Mouse (Mus musculus) intestine, embryonic 16.5 days (tissue): ENCODE results near the gene Rnf38. TPM values are rescaled to one million over a fixed set of nuclear protein-coding genes. Genes with fewer than 3 reads are reported as not detected.
A peak's percentile ranks its signal among the peaks of the same experiment; 100 is the strongest.

Experiments used
- ATAC-seq: fragments of 200-750 bp; cut with Nextera tagmentation; 2 replicates; pipeline ENCODE4 v1.8.0; 2017; ENCODE audit warnings: moderate TSS enrichment, moderate library complexity
- H3K27ac ChIP-seq: fragments of 300-500 bp; sonication (generic); 2 replicates; pipeline ENCODE4 v1.5.1; 2014; ENCODE audit warnings: mild to moderate bottlenecking, low read length
- H3K27me3 ChIP-seq: fragments of 300-500 bp; sonication (generic); replicated peaks from 2 replicates; pipeline ENCODE4 v1.6.1; 2014; ENCODE audit warnings: low read length, control low read depth, mixed read lengths; ENCODE audit not compliant: control insufficient read depth, insufficient read depth
- H3K36me3 ChIP-seq: fragments of 300-500 bp; sonication (generic); 2 replicates; pipeline ENCODE4 v1.6.1; 2014; ENCODE audit warnings: low read length, control low read depth; ENCODE audit not compliant: control insufficient read depth, insufficient read depth
- H3K4me1 ChIP-seq: fragments of 300-500 bp; sonication (generic); 2 replicates; pipeline ENCODE4 v1.6.1; 2014; ENCODE audit warnings: low read length, control low read depth, mixed read lengths; ENCODE audit not compliant: control insufficient read depth, insufficient read depth
- H3K4me2 ChIP-seq: fragments of 300-500 bp; sonication (generic); 2 replicates; pipeline ENCODE4 v1.6.1; 2014; ENCODE audit warnings: low read depth, low read length, control low read depth
- H3K4me3 ChIP-seq: fragments of 300-500 bp; sonication (generic); 2 replicates; pipeline ENCODE4 v1.5.1; 2014; ENCODE audit warnings: mild to moderate bottlenecking, low read length
- H3K9ac ChIP-seq: fragments of 300-500 bp; sonication (generic); 2 replicates; pipeline ENCODE4 v1.6.1; 2014; ENCODE audit warnings: low read depth, low read length
- H3K9me3 ChIP-seq: fragments of 300-500 bp; sonication (generic); 2 replicates; pipeline ENCODE4 v1.6.1; 2016; ENCODE audit warnings: low read length, control low read depth; ENCODE audit not compliant: control insufficient read depth
- WGBS: fragments of 180-500 bp; shearing (Covaris S2); extraction: QIAGEN DNeasy Blood & Tissue Kit; methylation state at CpG from one replicate; pipeline ENCODE4 v1.1.7; 2014; 5-methylcytosine and 5-hydroxymethylcytosine counted together
- polyA plus RNA-seq: library from polyadenylated mRNA; unstranded; fragments of >200 nt; fragmentation: Nextera tagmentation; extraction: Ambion mirVana; gene quantifications from 2 replicates; pipeline ENCODE4 v1.2.1, GENCODE M21; 2015

Gene Rnf38
- polyA plus RNA-seq, 1 experiment from 2014 or later, result 10.3 TPM

DNA sequence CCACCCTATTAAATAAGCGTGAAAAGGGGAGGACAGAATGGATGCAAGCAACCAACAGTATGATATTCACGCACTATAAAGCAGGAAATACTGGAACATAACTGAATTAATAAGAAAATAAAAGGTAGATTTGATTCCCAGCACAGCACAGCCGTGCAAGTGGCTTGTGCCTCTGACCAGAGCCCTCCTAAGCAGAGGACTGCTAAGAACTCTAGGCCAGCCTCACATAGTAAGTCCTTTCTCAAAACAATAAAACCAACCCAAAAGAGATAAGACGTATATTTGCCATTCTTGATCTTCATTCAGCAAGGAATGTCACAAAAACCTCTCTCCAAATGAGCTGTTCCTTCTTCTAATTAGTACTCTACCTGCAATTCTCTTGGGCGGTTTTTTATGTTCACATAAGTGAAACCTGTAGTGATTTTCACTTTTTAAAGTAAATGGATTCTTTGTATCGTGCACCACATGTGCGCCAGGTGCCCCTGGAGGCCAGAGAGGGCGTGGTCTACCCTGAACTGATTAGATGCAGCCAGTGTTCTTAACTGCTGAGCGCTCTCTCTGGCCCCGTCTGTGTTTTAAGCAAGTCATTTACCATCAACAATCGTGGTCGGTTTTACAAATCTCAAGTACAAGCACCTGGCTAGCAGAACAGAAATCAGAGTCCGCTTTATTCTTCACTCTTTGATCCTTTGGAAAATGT lies 72.4 kb downstream of the Rnf38 start:
- Histone ChIP-seq H3K36me3 (no peaks in the 10 kb centered on the region), H3K9ac (no peak overlapping the region), H3K9me3 (no peaks in the 10 kb centered on the region), H3K27ac (no peak overlapping the region), H3K4me1 (peaks cover 28% of the 10 kb centered on the region), H3K27me3 (no peaks in the 10 kb centered on the region), H3K4me3 (0 out of 2 replicates have a peak overlapping the region, but pooled peaks have one; percentile 9), H3K4me2 (no peak overlapping the region; the same call in 1 of the 2 replicates)
- peak; percentile 86 for ATAC-seq
- WGBS, result 50% methylated on average over 13 of the region's 13 CpGs

GRCm38 (mm10) chr4:44159839-44160238 lies 73.8 kb downstream of the Rnf38 start:
- 72% methylated on average over 8 of the region's 8 CpGs for WGBS
- H3K4me2 ChIP-seq, result no peak overlapping the region
- ATAC-seq, result no peak

GRCm38 (mm10) chr4:44156481-44156880 lies 77.1 kb downstream of the Rnf38 start:
- 55% methylated on average over 6 of the region's 6 CpGs for whole genome bisulfite sequencing
- Histone ChIP-seq H3K9me3 (no peaks in the 10 kb centered on the region), H3K4me2 (no peak overlapping the region), H3K4me3 (no peak overlapping the region), H3K27ac (no peak overlapping the region), H3K27me3 (no peaks in the 10 kb centered on the region), H3K9ac (no peak overlapping the region), H3K4me1 (peaks cover 10% of the 10 kb centered on the region; the same call in 1 of the 2 replicates), H3K36me3 (no peaks in the 10 kb centered on the region)
- ATAC-seq, result no peak

More at GRCm38 (mm10) chr4:44159839-44160238, 73.8 kb downstream of the Rnf38 start:
- Histone ChIP-seq H3K36me3 (no peaks in the 10 kb centered on the region), H3K9ac (no peak overlapping the region), H3K27ac (no peak overlapping the region), H3K27me3 (no peaks in the 10 kb centered on the region), H3K4me3 (no peak overlapping the region), H3K9me3 (no peaks in the 10 kb centered on the region), H3K4me1 (peaks cover 25% of the 10 kb centered on the region)

GRCm38 (mm10) chr4:44154884-44155283 lies 78.7 kb downstream of the Rnf38 start:
- no peaks in the 10 kb centered on the region for H3K27me3 ChIP-seq
- no peak overlapping the region for H3K4me3 ChIP-seq
- 78% methylated on average over 4 of the region's 4 CpGs for WGBS
- no peak overlapping the region for H3K27ac ChIP-seq
- no peaks in the 10 kb centered on the region for H3K9me3 ChIP-seq
- H3K4me2 ChIP-seq, result no peak overlapping the region
- no peak overlapping the region for H3K9ac ChIP-seq
- no peak for ATAC-seq
- H3K4me1 ChIP-seq, result peaks cover 9% of the 10 kb centered on the region; the same call in 1 of the 2 replicates
- H3K36me3 ChIP-seq, result 0 out of 2 replicates have a peak, but pooled peaks cover 2% of the 10 kb centered on the region

DNA sequence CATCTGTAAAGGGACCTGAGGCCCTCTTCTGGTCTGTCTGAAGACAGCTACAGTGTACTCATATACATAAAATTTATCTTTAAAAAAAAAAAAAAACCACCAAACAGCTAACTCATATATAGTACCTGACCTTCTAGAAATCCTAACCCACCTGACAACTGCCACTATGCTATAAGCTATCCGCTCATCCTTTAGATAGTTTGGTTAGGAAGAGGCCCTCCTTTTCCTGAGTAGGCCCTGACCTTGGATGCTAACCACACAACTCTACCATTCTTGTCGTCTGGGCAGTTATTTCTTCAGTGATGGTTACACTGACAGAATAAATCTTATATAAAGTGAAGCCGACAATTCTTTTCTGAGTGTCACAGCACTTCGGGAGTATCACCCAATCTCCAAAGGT lies 80.7 kb downstream of the Rnf38 start:
- H3K4me3 ChIP-seq, result no peak overlapping the region
- WGBS, result 91% methylated on average over 4 of the region's 4 CpGs
- no peak overlapping the region for H3K9ac ChIP-seq
- H3K9me3 ChIP-seq, result no peaks in the 10 kb centered on the region
- peaks cover 9% of the 10 kb centered on the region; the same call in 1 of the 2 replicates for H3K4me1 ChIP-seq
- no peak for ATAC-seq
- H3K4me2 ChIP-seq, result no peak overlapping the region
- H3K27me3 ChIP-seq, result no peaks in the 10 kb centered on the region
- no peak overlapping the region for H3K27ac ChIP-seq
- H3K36me3 ChIP-seq, result 0 out of 2 replicates have a peak, but pooled peaks cover 2% of the 10 kb centered on the region

DNA sequence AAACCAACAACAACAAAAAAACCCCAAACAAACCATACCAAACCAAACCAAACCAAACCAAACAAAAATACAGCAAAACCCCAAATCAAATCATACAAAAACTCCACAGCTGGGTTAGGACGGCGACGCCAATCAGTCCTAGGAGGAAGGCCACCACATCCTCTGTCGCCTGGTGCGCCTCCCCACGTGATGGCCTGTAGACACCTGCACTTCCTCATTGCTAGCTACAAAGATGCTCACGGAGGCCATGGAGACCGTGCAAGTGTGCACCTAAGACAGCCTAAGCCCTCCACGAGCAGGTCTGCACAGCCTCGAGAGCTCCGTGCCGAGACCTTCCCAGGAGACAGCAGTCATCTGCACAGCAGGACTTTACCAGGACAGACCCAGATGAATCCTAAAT lies 106.8 kb downstream of the Rnf38 start:
- no peak for ATAC-seq
- Histone ChIP-seq H3K36me3 (peaks cover 3% of the 10 kb centered on the region; the same call in 1 of the 2 replicates), H3K9me3 (no peaks in the 10 kb centered on the region), H3K4me1 (no peaks in the 10 kb centered on the region), H3K27me3 (no peaks in the 10 kb centered on the region), H3K27ac (no peak overlapping the region), H3K4me2 (no peak overlapping the region), H3K9ac (no peak overlapping the region), H3K4me3 (no peak overlapping the region)
- WGBS, result 90% methylated on average over 12 of the region's 12 CpGs

GRCm38 (mm10) chr4:44119410-44120201 lies 114.0 kb downstream of the Rnf38 start:
- H3K27me3 ChIP-seq, result no peaks in the 10 kb centered on the region
- WGBS, result 50% methylated on average over 9 of the region's 9 CpGs

GRCm38 (mm10) chr4:44115046-44115445 lies 118.5 kb downstream of the Rnf38 start:
- WGBS, result 90% methylated on average over 13 of the region's 13 CpGs

More at GRCm38 (mm10) chr4:44119410-44120201, 114.0 kb downstream of the Rnf38 start:
- H3K4me1 ChIP-seq, result no peaks in the 10 kb centered on the region
- no peak overlapping the region for H3K4me2 ChIP-seq
- H3K36me3 ChIP-seq, result no peaks in the 10 kb centered on the region
- no peak overlapping the region for H3K9ac ChIP-seq
- no peak overlapping the region for H3K4me3 ChIP-seq
- H3K27ac ChIP-seq, result no peak overlapping the region
- 0 out of 2 replicates have a peak, but pooled peaks have one; percentile 28 for ATAC-seq
- no peaks in the 10 kb centered on the region for H3K9me3 ChIP-seq

GRCm38 (mm10) chr4:44113393-44114138 lies 120.0 kb downstream of the Rnf38 start:
- no peaks in the 10 kb centered on the region for H3K36me3 ChIP-seq
- peaks cover 6% of the 10 kb centered on the region for H3K4me1 ChIP-seq
- H3K27me3 ChIP-seq, result no peaks in the 10 kb centered on the region
- H3K4me3 ChIP-seq, result peak overlapping the region; percentile 14; the same call in 1 of the 2 replicates
- peak; percentile 38 for ATAC-seq
- H3K4me2 ChIP-seq, result peak overlapping the region; percentile 3; the same call in 1 of the 2 replicates
- no peak overlapping the region for H3K27ac ChIP-seq
- WGBS, result 22% methylated on average over 16 of the region's 16 CpGs
- H3K9me3 ChIP-seq, result no peaks in the 10 kb centered on the region
- H3K9ac ChIP-seq, result peak overlapping the region; percentile 37; the same call in 1 of the 2 replicates

More at GRCm38 (mm10) chr4:44115046-44115445, 118.5 kb downstream of the Rnf38 start:
- Histone ChIP-seq H3K27me3 (no peaks in the 10 kb centered on the region), H3K4me1 (peaks cover 6% of the 10 kb centered on the region), H3K4me2 (no peak overlapping the region), H3K27ac (no peak overlapping the region), H3K9ac (no peak overlapping the region), H3K9me3 (no peaks in the 10 kb centered on the region), H3K4me3 (no peak overlapping the region), H3K36me3 (no peaks in the 10 kb centered on the region)
- no peak for ATAC-seq
